Mouse (Mus musculus): ENCODE data around the gene Tnpo1.

Tnpo1 gene

GRCm38 (mm10) chr13:98902366-98903025 is 23.7 kb downstream of the Tnpo1 start:
- CTCF ChIA-PET = interaction anchor here in 1 of 4 experiments (0.7 kb wide), 1 partner anchor 450 kb away, joined by 3 read pairs; no protein-coding TSS in a partner anchor
- POLR2A ChIA-PET = interaction anchor here in 3 of 4 experiments (0.5 to 9.3 kb wide), 21 partner anchors 7 to 1662 kb away, joined by 3 to 49 read pairs (median 6); partner anchors contain the start of gene Tnpo1 (in 1 of the 3)

DNA sequence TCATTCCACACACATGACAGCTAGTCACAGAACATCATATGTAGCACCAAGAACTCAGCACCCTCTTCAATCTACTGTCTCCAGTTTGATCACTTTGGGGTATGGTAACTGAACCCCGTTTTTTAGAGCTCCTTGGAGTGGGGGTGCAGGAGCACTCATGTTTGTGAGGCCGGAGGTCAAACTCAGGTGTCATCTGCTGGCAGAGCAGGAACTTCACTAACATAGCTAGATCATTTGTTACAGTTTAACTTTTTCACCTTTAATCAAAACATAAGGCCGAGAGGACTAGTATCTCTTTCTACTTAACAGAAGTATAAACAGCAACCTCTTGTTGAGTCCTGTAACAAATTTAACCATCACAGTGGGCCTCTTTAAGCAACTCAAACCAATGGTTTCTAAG is 26.6 kb downstream of the Tnpo1 start:
- POLR2A ChIA-PET = interaction anchor here (0.6 to 9.3 kb wide), 10 partner anchors 8 to 193 kb away, joined by 3 to 49 read pairs (median 8); no protein-coding TSS in a partner anchor

GRCm38 (mm10) chr13:98897577-98897976 is 28.6 kb downstream of the Tnpo1 start:
- ChIA-PET POLR2A (interaction anchor here in 2 of 4 experiments (0.8 to 9.3 kb wide), 7 partner anchors 12 to 79 kb away, joined by 3 to 43 read pairs (median 3); no protein-coding TSS in a partner anchor), CTCF (no interaction called here)

More for the DNA sequence above, 26.6 kb downstream of the Tnpo1 start:
- CTCF ChIA-PET = interaction anchor here in 1 of 4 experiments (0.5 kb wide), 1 partner anchor 1682 kb away, joined by 6 read pairs; no protein-coding TSS in a partner anchor

DNA sequence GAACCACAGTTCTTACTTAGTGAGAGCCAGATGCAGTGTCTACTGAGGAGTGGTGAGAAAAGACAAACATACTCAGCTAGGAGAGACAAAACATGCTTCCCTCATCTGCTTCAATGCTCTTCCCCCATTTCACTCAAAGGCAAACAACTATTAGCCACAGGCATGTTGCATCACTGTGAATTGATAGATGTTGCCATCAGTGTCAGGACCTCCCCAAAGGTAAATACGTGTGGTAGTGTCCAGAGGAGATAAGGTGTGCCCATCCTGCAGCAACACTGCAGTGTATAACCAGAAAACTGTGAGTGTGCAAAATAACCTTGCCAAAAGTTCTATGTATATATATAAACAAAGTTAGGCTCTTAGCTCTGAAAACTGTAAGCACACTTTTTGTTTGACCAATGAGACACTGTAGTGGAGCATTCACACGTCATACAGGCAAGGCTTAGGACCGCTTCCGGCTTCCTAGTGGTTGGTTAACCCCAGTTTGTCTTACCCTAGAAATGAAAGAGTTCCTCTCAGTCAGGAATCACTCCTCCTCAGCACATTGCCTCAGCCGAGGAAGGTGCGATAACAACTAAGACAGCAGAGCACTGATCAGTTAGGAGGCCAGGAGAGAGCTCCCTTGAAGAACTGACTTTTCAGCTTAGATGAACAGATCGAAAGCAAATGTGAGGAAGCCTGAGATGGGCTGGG is 29.6 kb downstream of the Tnpo1 start:
- ChIA-PET POLR2A (interaction anchor here in 2 of 4 experiments (0.6 to 9.3 kb wide), 13 partner anchors 8 to 215 kb away, joined by 3 to 43 read pairs (median 3); no protein-coding TSS in a partner anchor), CTCF (interaction anchor here in 1 of 4 experiments (0.7 kb wide), 1 partner anchor 15 kb away, joined by 3 read pairs; no protein-coding TSS in a partner anchor)

GRCm38 (mm10) chr13:98896013-98896412 is 30.2 kb downstream of the Tnpo1 start:
- ChIA-PET POLR2A (interaction anchor here in 2 of 4 experiments (0.6 to 9.3 kb wide), 8 partner anchors 9 to 29 kb away, joined by 3 to 43 read pairs (median 3); no protein-coding TSS in a partner anchor), CTCF (no interaction called here)

- POLR2A ChIA-PET = interaction anchor here in 2 of 4 experiments (0.7 to 9.3 kb wide), 9 partner anchors 9 to 417 kb away, joined by 3 to 43 read pairs (median 3); no protein-coding TSS in a partner anchor
- CTCF ChIA-PET = interaction anchor here in 1 of 4 experiments (0.5 kb wide), 1 partner anchor 135 kb away, joined by 16 read pairs; no protein-coding TSS in a partner anchor
These were observed 31.3 kb downstream of the Tnpo1 start for GRCm38 (mm10) chr13:98894900-98895299.

DNA sequence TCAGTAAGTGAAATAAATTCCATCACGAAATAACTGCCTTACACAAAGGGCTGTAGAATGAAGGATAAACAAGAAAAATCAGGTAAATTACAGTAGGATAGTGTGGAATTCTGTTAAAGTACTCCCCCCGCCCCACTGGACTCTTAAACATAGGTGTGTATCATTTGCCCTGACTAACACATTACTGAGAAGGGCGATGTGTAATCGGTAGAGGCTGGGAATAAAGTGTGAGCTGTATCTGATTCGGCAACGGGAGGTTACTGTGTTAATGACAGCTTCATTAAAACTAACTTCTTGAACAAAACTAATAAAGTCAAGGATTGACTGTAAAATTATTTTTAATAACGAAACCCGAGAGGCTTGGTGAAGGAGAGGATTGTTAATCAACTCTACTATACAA is 34.7 kb downstream of the Tnpo1 start:
- ChIA-PET POLR2A (interaction anchor here (0.6 to 5.6 kb wide), 31 partner anchors 8 to 958 kb away, joined by 3 to 57 read pairs (median 10); partner anchors contain the start of gene Tnpo1 (in 2 of the 4)), CTCF (no interaction called here)

- POLR2A ChIA-PET = interaction anchor here (0.6 to 5.6 kb wide), 38 partner anchors 8 to 959 kb away, joined by 3 to 57 read pairs (median 6); partner anchors contain the start of genes Tnpo1 (in 2 of the 4) and Fcho2 (in 1 of the 4)
- CTCF ChIA-PET = interaction anchor here in 1 of 4 experiments (1.0 kb wide), 1 partner anchor 23 kb away, joined by 3 read pairs; no protein-coding TSS in a partner anchor
These were observed 35.3 kb downstream of the Tnpo1 start for GRCm38 (mm10) chr13:98890871-98891219.

DNA sequence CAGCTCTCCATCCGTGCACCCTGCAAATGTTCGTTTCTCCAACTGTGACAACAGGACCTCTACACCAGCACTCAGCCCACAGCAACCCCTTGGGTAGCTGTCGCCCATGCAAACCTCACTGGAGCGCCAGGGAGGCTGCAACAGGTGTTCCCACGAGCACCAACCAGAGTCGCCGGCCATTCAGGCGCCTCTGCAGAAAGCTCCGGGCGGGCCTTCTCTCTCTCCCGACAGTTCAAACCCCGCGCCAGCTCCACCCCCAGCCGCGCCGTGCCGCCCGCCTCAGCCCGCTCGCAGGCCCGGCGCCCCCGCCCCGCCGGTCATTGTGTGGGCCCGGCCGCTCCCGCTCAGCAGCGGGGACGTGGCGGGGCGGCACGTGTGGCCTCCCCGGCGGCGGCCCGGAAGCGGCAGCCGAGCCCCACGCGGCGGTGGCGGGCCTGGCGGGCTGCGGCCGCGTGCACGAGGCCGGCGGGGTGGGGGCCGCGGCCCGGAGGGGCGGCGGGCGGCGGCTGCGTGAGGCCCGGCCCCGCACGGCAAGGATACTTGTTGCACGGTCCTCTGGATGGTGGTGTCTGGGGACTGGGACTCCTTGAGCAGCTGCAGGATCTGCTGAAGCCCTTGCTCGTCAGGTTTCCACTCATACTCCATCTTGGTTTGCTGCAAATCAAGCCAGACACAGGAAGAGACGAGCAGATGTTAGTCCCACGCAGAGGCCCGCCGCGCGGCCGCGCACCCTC is 35.9 kb downstream of the Tnpo1 start:
- POLR2A ChIA-PET = interaction anchor here (0.6 to 5.6 kb wide), 53 partner anchors 7 to 610 kb away, joined by 3 to 57 read pairs (median 4); partner anchors contain the start of genes Tnpo1 (in 2 of the 4) and Fcho2 (in 1 of the 4)

GRCm38 (mm10) chr13:98889211-98889610 is 37.0 kb downstream of the Tnpo1 start:
- ChIA-PET CTCF (interaction anchor here in 1 of 4 experiments (0.7 kb wide), 1 partner anchor 79 kb away, joined by 3 read pairs; no protein-coding TSS in a partner anchor), POLR2A (interaction anchor here in 2 of 4 experiments (0.6 to 5.6 kb wide), 30 partner anchors 8 to 230 kb away, joined by 3 to 57 read pairs (median 10); partner anchors contain the start of gene Tnpo1 (in 1 of the 2))

More for the DNA sequence above, 35.9 kb downstream of the Tnpo1 start:
- CTCF ChIA-PET = interaction anchor here in 2 of 4 experiments (0.6 to 1.0 kb wide), 3 partner anchors 10 to 78 kb away, joined by 3 read pairs; no protein-coding TSS in a partner anchor

DNA sequence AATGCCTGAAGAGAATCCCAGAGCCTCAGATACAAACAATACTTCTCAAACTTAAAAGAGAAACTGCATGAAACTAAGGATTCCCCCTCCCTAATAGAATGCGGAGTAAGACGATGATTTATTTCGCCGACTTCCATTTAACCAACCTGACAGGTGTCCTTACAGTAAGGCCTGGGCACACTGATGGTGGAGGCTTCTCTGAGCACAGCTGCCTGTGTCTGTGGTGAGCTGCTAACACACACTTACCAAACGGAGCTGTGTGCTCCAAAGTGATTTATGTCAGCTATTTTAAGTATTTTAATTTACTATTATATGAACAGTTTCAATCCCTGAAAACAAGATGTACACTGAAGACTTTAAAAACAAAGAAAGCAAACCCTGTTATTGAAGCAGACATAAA is 42.4 kb downstream of the Tnpo1 start:
- POLR2A ChIA-PET = interaction anchor here (0.8 to 3.0 kb wide), 13 partner anchors 8 to 92 kb away, joined by 3 to 13 read pairs (median 5); no protein-coding TSS in a partner anchor
- CTCF ChIA-PET = no interaction called here

- ChIA-PET CTCF (interaction anchor here in 1 of 4 experiments (0.7 to 1.7 kb wide), 3 partner anchors 13 to 15 kb away, joined by 3 to 5 read pairs (median 3); no protein-coding TSS in a partner anchor), POLR2A (interaction anchor here (0.5 to 8.1 kb wide), 24 partner anchors 8 to 211 kb away, joined by 3 to 57 read pairs (median 4); partner anchors contain the start of gene Fcho2 (in 2 of the 4))
These were observed 44.2 kb downstream of the Tnpo1 start for GRCm38 (mm10) chr13:98881991-98882390.

DNA sequence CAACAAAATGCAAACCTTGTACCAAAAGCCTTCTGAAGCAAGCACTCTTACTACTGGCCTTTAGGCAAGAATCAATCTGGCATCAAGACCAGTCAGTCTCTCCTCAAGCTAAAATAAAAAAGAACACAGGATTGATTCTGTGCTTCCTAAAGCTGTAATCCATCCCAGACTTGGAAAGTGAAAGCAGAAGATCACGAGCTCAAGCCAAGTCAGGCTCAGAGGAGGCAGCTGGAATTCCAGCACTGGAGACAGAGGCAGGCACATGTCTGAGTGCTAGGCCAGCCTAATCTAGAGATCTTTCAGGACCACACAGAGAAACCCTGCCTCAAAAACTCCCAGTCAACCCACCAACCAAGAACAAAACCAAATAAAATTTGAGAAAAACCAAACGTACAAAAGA is 45.8 kb downstream of the Tnpo1 start:
- CTCF ChIA-PET = interaction anchor here in 3 of 4 experiments (0.5 to 0.7 kb wide), 7 partner anchors 10 to 1204 kb away, joined by 3 to 10 read pairs (median 3); no protein-coding TSS in a partner anchor
- POLR2A ChIA-PET = interaction anchor here (0.6 to 8.1 kb wide), 14 partner anchors 10 to 198 kb away, joined by 3 to 57 read pairs (median 5); no protein-coding TSS in a partner anchor

DNA sequence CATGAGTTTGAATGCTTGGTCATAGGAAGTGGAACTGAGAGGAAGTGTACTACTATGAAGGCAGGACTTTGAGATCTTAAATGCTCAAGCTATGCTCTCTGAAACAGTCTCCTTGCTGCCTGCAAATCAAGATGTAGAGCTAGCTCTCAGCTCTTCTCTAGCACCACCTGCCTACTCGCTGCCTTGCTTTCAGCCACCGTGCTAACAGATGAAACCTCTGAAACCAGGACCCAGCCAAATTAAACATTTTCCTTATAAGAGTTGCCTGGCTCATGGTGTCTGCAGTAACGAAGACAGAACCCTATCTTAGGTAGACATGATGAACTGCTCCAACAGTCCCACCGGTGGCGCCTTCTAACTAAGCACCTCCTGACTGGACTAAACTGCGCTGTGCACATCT is 46.8 kb downstream of the Tnpo1 start:
- POLR2A ChIA-PET = interaction anchor here (0.6 to 8.1 kb wide), 12 partner anchors 9 to 137 kb away, joined by 3 to 57 read pairs (median 5); no protein-coding TSS in a partner anchor

DNA sequence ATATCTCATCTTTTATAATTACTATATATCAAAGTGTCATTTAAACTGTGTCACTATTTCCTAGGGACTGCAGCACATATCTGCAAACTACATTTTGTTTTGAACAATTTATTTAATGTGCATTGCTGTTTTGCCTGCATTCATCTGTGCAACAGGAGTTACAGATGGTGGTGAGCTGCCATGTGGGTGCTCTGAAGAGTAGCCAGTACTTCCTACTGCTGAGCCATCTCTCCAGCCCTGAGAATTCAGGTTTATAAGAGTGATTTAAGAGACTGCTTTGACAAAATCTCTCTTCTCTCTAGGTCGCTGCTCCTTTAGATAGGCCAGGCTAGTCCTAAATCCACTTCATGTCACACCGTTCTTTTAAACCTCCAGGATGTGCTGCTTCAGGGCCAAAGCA is 49.0 kb downstream of the Tnpo1 start:
- CTCF ChIA-PET = no interaction called here

More for the DNA sequence above, 46.8 kb downstream of the Tnpo1 start:
- CTCF ChIA-PET = interaction anchor here in 1 of 4 experiments (0.6 kb wide), 2 partner anchors 12 to 166 kb away, joined by 3 to 5 read pairs; no protein-coding TSS in a partner anchor

DNA sequence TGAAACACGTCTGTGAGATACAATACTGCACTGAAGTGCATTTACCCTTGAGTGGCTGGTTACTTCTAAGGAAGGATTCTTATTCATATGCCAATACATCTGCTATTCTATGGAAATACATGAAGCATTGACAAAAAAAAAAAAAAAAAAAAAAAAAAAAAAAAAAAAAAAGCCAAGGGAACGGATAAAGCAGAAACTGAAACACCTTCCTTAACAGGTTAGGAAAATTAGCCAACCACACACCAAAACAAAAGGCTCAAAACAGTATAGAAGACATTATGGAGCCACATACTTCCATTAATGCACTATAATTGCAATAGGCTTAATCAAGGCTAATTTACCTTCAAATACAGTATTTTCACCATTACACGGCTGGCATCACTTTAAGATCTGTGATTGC is 51.5 kb downstream of the Tnpo1 start:
- ChIA-PET CTCF (interaction anchor here in 1 of 4 experiments (0.8 kb wide), 1 partner anchor 195 kb away, joined by 15 read pairs; no protein-coding TSS in a partner anchor), POLR2A (interaction anchor here in 2 of 4 experiments (0.6 to 1.6 kb wide), 8 partner anchors 7 to 30 kb away, joined by 3 to 4 read pairs (median 3); no protein-coding TSS in a partner anchor)

More for the DNA sequence above, 49.0 kb downstream of the Tnpo1 start:
- POLR2A ChIA-PET = interaction anchor here in 1 of 4 experiments (1.0 to 8.1 kb wide), 3 partner anchors 8 to 13 kb away, joined by 3 to 57 read pairs (median 10); no protein-coding TSS in a partner anchor

- ChIA-PET CTCF (no interaction called here), POLR2A (interaction anchor here in 3 of 4 experiments (0.5 to 3.8 kb wide), 7 partner anchors 9 to 144 kb away, joined by 3 to 15 read pairs (median 3); no protein-coding TSS in a partner anchor)
These were observed 53.8 kb downstream of the Tnpo1 start for GRCm38 (mm10) chr13:98872273-98872847.

Measured in embryonic stem cell, embryonic (primary cell).